Mouse (Mus musculus): ENCODE measurements around the gene Ltc4s. TPM values are rescaled to one million over a fixed set of nuclear protein-coding genes. Genes with fewer than 3 reads are reported as not detected.

Ltc4s gene
- total RNA-seq (2021) = 10 to 100 TPM in 1 of 2 experiments, 1 to 10 TPM in 1; 9.9 to 15.5 TPM
- long read RNA-seq, transcript Ltc4s-202 (5 exons, 649 nt) = major isoform, 15 of 16 reads
- long read RNA-seq, partial matches to known transcripts = 1 of 16 reads
- long read RNA-seq, other reads (novel, unspliced or antisense) = 0 of 16 reads

DNA sequence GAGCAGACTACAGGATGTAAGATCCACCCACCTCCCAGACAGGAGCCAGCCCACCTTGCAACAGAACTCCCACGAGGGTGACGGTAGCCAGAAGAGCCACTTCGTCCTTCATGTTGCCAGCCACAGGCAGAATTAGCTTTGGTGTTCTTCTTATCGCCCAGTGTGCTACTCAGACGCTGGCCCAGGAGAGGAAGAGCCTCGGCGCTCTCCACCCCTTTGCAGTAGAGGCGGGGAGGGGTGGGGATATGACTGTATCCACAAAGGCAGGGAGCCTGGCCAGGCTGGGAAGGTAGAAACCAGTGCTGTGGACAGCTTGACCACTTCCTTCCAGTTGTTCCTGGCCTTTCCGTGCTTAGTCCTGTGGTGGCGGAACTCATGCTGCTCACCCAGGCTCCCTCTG is at the start of gene Ltc4s:
Ltc4s (minus strand) TSS at position 293 of the 400 bp plus-strand sequence.
- DNase-seq (ENCODE audit: low spot score in 2 of 2) = no peak

GRCm38 (mm10) chr11:50286428-50286827 is 48.0 kb upstream of the Ltc4s start:
- DNase-seq (ENCODE audit: low spot score in 2 of 2) = no peak

DNA sequence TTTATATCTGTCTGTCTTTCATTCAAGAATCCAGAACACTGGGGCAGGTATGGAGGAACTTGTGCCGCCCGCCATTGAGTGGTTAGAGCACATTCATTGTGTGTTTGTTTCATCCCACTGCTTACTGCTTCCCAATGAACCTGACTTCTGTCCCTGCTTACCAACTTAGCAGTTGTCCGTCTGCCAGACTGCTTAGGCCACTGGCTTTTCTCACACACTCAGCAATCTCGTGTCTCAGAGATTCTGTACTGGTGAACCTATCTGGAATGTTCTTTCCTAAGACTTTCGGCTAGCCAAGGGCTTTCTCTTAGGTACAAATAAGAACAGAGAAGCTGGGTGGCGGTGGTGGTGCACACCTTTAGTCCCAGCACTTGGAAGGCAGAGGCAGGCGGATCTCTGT is 47.3 kb upstream of the Ltc4s start:
- DNase-seq (ENCODE audit: low spot score in 2 of 2) = no peak

GRCm38 (mm10) chr11:50285263-50285662 is 46.8 kb upstream of the Ltc4s start:
- no peak for DNase-seq (ENCODE audit: low spot score in 2 of 2)

GRCm38 (mm10) chr11:50280053-50280452 is 41.6 kb upstream of the Ltc4s start:
- DNase-seq (ENCODE audit: low spot score in 2 of 2) = no peak

DNA sequence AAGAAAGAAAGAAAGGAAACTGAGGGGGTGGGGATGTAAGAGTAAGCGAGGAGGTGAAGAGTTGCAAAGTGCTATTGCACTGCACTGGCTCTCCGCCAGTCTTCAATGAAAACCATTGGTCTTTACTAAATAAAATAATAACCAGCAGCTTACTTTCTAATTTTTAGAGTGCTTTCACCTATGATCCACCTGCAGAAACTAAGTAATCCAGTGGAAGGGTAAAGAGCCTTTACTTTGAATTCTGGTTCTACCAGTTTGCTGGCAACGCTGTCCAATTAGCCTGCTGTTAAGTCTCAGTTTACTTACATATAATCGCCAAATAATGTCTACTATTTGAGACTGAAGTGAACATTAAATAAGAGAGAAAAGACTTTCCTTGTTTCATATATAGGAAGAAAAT is 40.6 kb upstream of the Ltc4s start:
- no peak for DNase-seq (ENCODE audit: low spot score in 2 of 2)

GRCm38 (mm10) chr11:50277706-50278105 is 39.3 kb upstream of the Ltc4s start:
- no peak for DNase-seq (ENCODE audit: low spot score in 2 of 2)

DNA sequence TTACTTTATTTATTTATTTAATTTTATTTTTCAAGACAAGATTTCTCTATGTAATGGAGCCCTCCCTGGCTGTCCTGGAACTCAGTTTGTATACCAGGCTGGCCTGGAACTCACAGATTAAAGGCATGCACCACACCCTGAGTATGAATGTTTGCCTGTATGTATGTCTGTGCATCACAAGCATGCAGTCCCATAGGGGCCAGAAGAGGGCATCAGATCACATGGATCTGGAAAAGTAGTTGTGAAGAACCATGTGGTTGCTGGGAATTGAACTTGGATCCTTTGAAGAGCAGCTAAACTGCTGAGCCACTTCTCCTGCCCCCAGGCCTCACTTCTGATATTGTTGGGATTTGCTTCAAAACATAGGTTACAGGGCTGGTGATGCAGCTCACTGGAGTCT is 38.6 kb upstream of the Ltc4s start:
- DNase-seq (ENCODE audit: low spot score in 2 of 2) = no peak

DNA sequence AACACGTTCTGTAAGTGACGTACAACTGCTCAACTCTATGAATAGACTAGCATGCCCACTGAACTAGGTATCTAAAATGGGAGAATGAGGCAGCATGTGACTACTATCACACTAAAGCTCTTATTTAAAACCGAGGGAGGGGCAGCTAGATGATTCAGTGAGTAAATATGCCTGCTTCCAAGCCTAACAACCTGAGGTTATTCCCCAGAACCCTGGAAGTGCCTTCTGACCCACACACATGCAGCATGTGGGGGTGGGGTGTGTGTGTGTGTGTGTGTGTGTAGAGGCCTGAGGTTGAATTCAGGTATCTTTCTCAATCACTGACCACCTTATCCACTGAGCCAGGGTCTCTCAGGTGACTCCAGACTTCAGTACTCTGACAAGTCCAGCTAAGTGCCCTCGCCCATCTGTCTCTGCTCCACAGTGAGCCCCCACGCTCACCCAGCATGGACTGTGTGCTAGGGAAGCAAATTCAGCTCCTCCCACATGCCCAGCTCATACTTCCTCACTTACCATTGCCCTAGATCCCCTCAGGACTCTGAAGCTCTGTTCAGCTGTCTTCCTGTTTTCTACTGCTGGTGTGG is 37.2 kb upstream of the Ltc4s start:
- no peak for DNase-seq (ENCODE audit: low spot score in 2 of 2)

DNA sequence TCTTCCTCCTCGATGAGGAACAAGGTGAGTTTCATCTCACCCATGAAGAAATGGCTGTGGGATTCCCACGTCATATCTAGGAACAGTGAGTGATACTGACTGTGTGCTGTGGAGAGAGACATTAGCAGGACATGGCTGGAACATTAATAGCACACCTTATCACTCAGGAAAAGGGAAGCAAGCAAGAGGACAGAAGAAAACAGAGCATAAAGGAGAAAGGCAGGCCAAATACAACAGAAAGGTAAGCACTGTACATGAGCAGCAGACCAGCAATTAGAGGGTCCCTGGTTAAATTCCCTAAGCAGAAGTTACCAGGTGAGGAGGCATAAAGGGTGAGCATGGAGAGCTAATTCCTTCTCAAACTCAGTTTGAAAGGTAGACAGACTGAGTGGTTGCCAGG is 36.7 kb upstream of the Ltc4s start:
- no peak for DNase-seq (ENCODE audit: low spot score in 2 of 2)

DNA sequence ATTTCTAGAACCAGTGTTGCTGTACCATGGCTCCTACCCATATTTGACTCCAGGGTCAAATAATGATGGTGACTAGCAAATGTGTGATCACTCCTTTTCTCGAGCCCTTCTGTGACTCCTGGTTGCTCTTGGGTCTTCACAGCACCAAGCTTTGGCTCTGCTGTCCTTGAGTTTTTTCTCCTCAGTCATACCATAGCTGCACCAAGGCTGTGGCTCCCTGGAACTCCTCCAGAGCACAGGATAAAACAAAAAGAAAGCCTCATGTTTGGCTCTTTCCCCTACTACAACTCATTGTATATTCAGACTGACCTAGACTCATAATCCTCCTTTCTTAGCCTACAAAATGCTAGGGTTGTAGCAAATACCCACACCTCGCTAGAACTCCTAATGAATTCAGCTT is 34.4 kb upstream of the Ltc4s start:
- DNase-seq (ENCODE audit: low spot score in 2 of 2) = no peak

DNA sequence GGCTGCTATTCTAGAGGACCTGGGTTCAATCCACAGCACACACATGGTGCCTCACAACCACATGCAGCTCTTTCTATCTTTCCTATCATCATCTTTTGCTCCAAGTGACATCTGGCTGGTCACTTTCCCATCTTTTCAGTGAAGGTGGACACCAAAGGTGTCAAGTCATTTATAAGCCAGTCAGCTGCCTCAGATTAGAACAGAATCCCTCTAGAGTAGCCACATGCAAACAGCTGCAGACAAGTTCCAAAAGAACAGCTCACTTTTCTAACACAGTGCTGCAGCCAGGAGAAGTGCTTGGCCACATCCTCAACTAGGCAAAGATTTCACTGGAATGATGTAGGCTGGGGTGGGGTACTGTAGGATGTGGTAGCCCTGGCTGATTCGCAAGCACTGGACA is 31.5 kb upstream of the Ltc4s start:
- DNase-seq (ENCODE audit: low spot score in 2 of 2) = no peak

GRCm38 (mm10) chr11:50269163-50269562 is 30.7 kb upstream of the Ltc4s start:
- no peak for DNase-seq (ENCODE audit: low spot score in 2 of 2)

GRCm38 (mm10) chr11:50266997-50267396 is 28.6 kb upstream of the Ltc4s start:
- DNase-seq (ENCODE audit: low spot score in 2 of 2) = no peak

GRCm38 (mm10) chr11:50265931-50266330 is 27.5 kb upstream of the Ltc4s start:
- peak in 1 of 2 experiments; percentile 38 for DNase-seq (ENCODE audit: low spot score in 2 of 2)

GRCm38 (mm10) chr11:50263198-50263597 is 24.8 kb upstream of the Ltc4s start:
- no peak for DNase-seq (ENCODE audit: low spot score in 2 of 2)

DNA sequence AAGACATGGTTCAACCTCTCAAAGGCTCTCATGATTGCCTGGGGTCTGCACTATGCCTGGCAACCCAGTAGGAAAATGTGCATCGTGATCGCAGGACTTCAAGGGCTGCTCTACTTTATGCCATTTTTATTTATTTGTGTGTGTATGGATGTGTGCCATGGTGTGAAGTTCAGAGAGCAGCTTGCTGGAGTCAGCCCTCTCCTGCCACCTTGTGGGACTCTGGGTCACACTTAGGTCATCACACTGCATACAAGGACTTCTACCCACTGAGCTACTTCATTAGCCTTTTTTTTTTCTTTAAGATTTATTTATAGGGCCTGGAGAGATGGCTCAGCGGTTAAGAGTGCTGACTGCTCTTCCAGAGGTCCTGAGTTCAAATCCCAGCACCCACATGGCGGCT is 23.6 kb upstream of the Ltc4s start:
- no peak for DNase-seq (ENCODE audit: low spot score in 2 of 2)

DNA sequence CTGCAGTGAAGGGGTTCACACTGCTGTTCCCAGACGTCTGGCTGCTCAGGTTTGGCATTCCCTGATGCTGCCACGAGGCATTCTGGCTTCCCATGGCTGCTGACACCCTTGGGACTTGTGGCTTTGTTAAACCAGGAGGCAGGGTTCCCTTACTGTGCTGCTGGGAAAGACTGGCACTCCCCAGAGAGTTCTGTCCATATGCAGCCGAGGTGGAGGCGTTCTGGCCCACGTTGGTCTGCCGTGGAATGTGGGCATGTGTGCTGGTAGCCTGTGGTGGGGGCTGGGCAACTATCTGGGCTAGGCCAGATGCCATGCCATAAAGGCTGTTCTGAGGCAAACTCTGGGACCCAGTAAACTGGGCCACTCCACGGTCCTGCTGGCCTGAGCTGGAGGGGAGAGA is 19.9 kb upstream of the Ltc4s start:
- peak; percentile 38 to 55 for DNase-seq (ENCODE audit: low spot score in 2 of 2)

GRCm38 (mm10) chr11:50256615-50257014 is 18.2 kb upstream of the Ltc4s start:
- DNase-seq (ENCODE audit: low spot score in 2 of 2) = no peak

DNA sequence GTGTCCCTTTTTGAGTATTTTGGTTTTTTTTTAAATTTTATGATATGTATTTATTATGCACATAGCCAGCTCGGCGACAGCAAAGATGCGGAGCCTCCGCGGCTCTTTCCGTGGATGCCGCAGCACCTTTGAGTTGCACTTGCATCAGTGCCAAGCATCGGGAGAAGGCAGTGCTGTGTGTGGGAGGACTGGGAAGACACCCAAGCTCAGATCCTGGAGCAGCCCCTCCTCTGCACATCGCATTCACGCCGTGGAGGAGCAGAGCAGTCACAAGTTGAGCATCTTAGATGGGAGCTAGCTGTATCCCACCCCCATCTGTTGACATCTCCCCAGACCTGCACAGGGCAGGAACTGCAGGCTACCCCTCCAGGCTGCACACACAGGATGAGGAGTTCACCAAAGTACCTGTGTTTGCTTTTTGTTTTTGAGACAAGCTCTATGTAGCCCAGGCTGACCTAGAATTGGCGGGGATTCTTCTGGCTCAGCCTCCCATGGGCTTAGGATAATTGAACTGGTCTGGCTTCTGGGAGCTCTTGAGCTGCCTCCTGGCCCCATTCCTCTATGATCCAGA is 15.7 kb upstream of the Ltc4s start:
- peak; percentile 65 to 74 for DNase-seq (ENCODE audit: low spot score in 2 of 2)

DNA sequence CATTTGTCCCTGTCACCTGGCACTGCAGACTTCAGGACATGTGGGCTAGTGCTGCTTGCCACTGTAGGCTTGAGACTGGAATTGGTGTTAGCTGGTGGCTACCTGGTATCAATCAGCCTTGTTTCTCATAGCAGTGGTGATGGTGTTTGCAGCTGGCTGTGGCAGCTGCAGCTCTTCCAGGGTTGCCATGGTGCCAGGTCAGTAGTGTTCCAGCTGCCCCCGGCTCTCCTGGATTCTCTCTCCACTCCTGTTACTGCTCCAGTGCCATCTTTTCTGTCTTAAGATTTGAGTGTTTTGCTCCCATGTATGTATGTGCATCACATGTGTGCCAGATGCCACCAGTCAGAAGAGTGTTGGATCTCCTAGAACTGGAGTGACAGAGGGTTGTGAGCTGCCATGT is 15.0 kb upstream of the Ltc4s start:
- no peak for DNase-seq (ENCODE audit: low spot score in 2 of 2)

DNA sequence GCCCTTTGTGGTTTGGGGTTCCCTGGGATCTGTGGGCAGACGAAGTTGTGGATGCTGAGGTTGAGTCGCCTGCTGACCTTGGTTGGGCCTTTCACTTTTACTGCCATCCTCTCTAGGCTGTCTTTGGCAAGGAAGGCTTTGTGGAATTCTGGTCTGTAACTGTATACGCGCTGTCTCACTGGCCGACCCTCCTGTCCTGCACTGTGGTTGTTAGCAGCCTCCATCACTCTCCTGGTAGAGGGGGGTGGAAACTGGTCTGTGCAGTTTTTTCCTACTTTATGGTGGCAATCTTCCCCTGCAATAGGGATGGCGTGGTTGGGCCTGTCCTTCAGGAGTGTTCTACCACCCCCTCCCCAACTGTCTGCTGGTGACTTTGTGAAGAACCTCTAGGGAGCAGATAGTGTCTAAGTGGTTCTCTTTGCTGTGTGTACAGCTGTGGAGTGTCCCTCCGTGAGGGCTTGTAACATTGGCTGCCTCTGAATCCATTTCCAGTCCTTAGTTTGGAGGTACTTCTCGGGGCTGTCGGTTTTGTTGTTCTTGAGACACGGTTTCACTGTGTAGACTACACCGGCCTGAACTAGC is 14.4 kb upstream of the Ltc4s start:
- DNase-seq (ENCODE audit: low spot score in 2 of 2) = no peak

DNA sequence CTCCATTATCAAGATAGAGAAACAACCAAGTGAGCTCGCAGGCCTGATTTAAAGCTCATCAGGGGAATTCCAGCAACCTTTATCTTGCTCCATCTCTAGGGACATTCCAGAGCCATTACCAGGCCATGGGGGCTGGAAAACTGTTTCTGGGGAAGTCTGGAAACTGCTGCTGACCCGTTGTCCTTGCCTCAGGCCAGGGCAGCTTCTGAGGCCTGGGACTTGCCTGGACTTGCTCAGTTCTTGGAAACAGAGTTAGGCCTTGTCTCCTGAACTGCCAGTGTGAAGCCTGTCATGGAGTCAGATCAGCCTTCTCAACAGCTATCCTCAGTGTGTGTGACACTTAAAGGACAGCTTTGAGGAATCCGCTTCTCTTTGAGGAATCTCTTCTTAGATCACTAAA is 13.8 kb upstream of the Ltc4s start:
- DNase-seq (ENCODE audit: low spot score in 2 of 2) = no peak

Measured in layer of hippocampus, postnatal 10 days (tissue).